Mouse (Mus musculus): ENCODE data around the gene Maip1. TPM values are rescaled to one million over a fixed set of nuclear protein-coding genes. Genes with fewer than 3 reads are reported as not detected.

The Maip1 gene
- total and polyA plus RNA-seq, 3 experiments: 6.4 to 11.2 (median 10.4) TPM

GRCm38 (mm10) chr1:57429786-57430483 lies 23.8 kb downstream of the Maip1 start:
- DNase-seq: peak; percentile 31 to 55
- peak overlapping the region; percentile 5; the same call in 1 of the 2 replicates for H3K4me3 ChIP-seq
- H3K9ac ChIP-seq (ENCODE audit: low read depth, low read length): peak overlapping the region; percentile 24
- no peaks in the 10 kb centered on the region for H3K27me3 ChIP-seq (ENCODE audit: control insufficient read depth, insufficient read depth, low read length)
- peaks cover 3% of the 10 kb centered on the region; the same call in 1 of the 2 replicates for H3K4me1 ChIP-seq (ENCODE audit: control insufficient read depth, insufficient read depth, low read length)
- TF ChIP-seq POLR2A (IDR thresholded peaks at IDR 0.05; ENCODE audit: insufficient read depth, low read depth, low read length) (no peak), CTCF (IDR thresholded peaks at IDR 0.05) (no peak), EP300 (IDR thresholded peaks at IDR 0.05; ENCODE audit: insufficient read depth, low read depth, low read length) (no peak)
- no peaks in the 10 kb centered on the region for H3K36me3 ChIP-seq (ENCODE audit: control insufficient read depth, insufficient read depth, low read length)
- 27% methylated on average over 12 of the region's 12 CpGs for WGBS
- intact Hi-C loops (cut with DNase I): loop anchor here (1.0 to 10.0 kb wide), 9 partner anchors 62 to 867 kb away; partner anchors contain the start of gene Aox3
- no peaks in the 10 kb centered on the region for H3K79me2 ChIP-seq (replicated peaks; ENCODE audit: control insufficient read depth, insufficient read depth, low read length)
- H3K27ac ChIP-seq: peak overlapping the region; percentile 43; the same call in 1 of the 2 replicates

- no peaks in the 10 kb centered on the region for H3K27me3 ChIP-seq (ENCODE audit: control insufficient read depth, insufficient read depth, low read length)
- peak in 1 of 2 experiments; percentile 42 for DNase-seq
- peak overlapping the region; percentile 36; the same call in 1 of the 2 replicates for H3K27ac ChIP-seq
- 60% methylated on average over 7 of the region's 7 CpGs for WGBS
- no peak for TF ChIP-seq POLR2A (IDR thresholded peaks at IDR 0.05; ENCODE audit: insufficient read depth, low read depth, low read length)
- no peak for TF ChIP-seq EP300 (IDR thresholded peaks at IDR 0.05; ENCODE audit: insufficient read depth, low read depth, low read length)
- no peak for TF ChIP-seq CTCF (IDR thresholded peaks at IDR 0.05)
- H3K9ac ChIP-seq (ENCODE audit: low read depth, low read length): no peak overlapping the region
- intact Hi-C loops (cut with DNase I): no loop called here
- no peak overlapping the region for H3K4me3 ChIP-seq
- H3K79me2 ChIP-seq (replicated peaks; ENCODE audit: control insufficient read depth, insufficient read depth, low read length): no peaks in the 10 kb centered on the region
- H3K4me1 ChIP-seq (ENCODE audit: control insufficient read depth, insufficient read depth, low read length): peaks cover 8% of the 10 kb centered on the region
- no peaks in the 10 kb centered on the region for H3K36me3 ChIP-seq (ENCODE audit: control insufficient read depth, insufficient read depth, low read length)
Observed at GRCm38 (mm10) chr1:57433141-57433540, 27.0 kb downstream of the Maip1 start.

GRCm38 (mm10) chr1:57436408-57436807 lies 30.3 kb downstream of the Maip1 start:
- Histone ChIP-seq H3K27me3 (ENCODE audit: control insufficient read depth, insufficient read depth, low read length) (no peaks in the 10 kb centered on the region), H3K27ac (peak overlapping the region; percentile 71), H3K4me1 (ENCODE audit: control insufficient read depth, insufficient read depth, low read length) (peaks cover 6% of the 10 kb centered on the region), H3K36me3 (ENCODE audit: control insufficient read depth, insufficient read depth, low read length) (no peaks in the 10 kb centered on the region), H3K4me3 (peak overlapping the region; percentile 47), H3K9ac (ENCODE audit: low read depth, low read length) (peak overlapping the region; percentile 66; the same call in 1 of the 2 replicates), H3K79me2 (replicated peaks; ENCODE audit: control insufficient read depth, insufficient read depth, low read length) (no peaks in the 10 kb centered on the region)
- 15% methylated on average over 9 of the region's 9 CpGs for WGBS
- TF ChIP-seq EP300 (IDR thresholded peaks at IDR 0.05; ENCODE audit: insufficient read depth, low read depth, low read length) (no peak), POLR2A (IDR thresholded peaks at IDR 0.05; ENCODE audit: insufficient read depth, low read depth, low read length) (peak; percentile 53; the same call in 1 of the 2 replicates)
- intact Hi-C loops (cut with DNase I): no loop called here
- DNase-seq: peak; percentile 70 to 71

GRCm38 (mm10) chr1:57436954-57437353 lies 30.8 kb downstream of the Maip1 start:
- H3K9ac ChIP-seq (ENCODE audit: low read depth, low read length): peak overlapping the region; percentile 66

GRCm38 (mm10) chr1:57439026-57439425 lies 32.9 kb downstream of the Maip1 start:
- DNase-seq: peak in 1 of 2 experiments; percentile 11
- intact Hi-C loops (cut with DNase I): no loop called here
- TF ChIP-seq CTCF (IDR thresholded peaks at IDR 0.05) (no peak), EP300 (IDR thresholded peaks at IDR 0.05; ENCODE audit: insufficient read depth, low read depth, low read length) (no peak), POLR2A (IDR thresholded peaks at IDR 0.05; ENCODE audit: insufficient read depth, low read depth, low read length) (no peak)
- 64% methylated on average over 6 of the region's 6 CpGs for WGBS
- Histone ChIP-seq H3K27me3 (ENCODE audit: control insufficient read depth, insufficient read depth, low read length) (no peaks in the 10 kb centered on the region), H3K4me1 (ENCODE audit: control insufficient read depth, insufficient read depth, low read length) (peaks cover 6% of the 10 kb centered on the region), H3K27ac (no peak overlapping the region; the same call in 1 of the 2 replicates), H3K4me3 (no peak overlapping the region), H3K36me3 (ENCODE audit: control insufficient read depth, insufficient read depth, low read length) (no peaks in the 10 kb centered on the region), H3K9ac (ENCODE audit: low read depth, low read length) (no peak overlapping the region), H3K79me2 (replicated peaks; ENCODE audit: control insufficient read depth, insufficient read depth, low read length) (no peaks in the 10 kb centered on the region)

More at GRCm38 (mm10) chr1:57436954-57437353, 30.8 kb downstream of the Maip1 start:
- DNase-seq: peak; percentile 38 to 39
- Histone ChIP-seq H3K4me3 (peak overlapping the region; percentile 47), H3K36me3 (ENCODE audit: control insufficient read depth, insufficient read depth, low read length) (no peaks in the 10 kb centered on the region), H3K27ac (peak overlapping the region; percentile 71), H3K27me3 (ENCODE audit: control insufficient read depth, insufficient read depth, low read length) (no peaks in the 10 kb centered on the region), H3K79me2 (replicated peaks; ENCODE audit: control insufficient read depth, insufficient read depth, low read length) (no peaks in the 10 kb centered on the region), H3K4me1 (ENCODE audit: control insufficient read depth, insufficient read depth, low read length) (peaks cover 6% of the 10 kb centered on the region)
- WGBS: 9% methylated on average over 9 of the region's 9 CpGs
- peak; percentile 64; the same call in 1 of the 2 replicates for TF ChIP-seq POLR2A (IDR thresholded peaks at IDR 0.05; ENCODE audit: insufficient read depth, low read depth, low read length)
- TF ChIP-seq CTCF (IDR thresholded peaks at IDR 0.05): no peak
- no peak for TF ChIP-seq EP300 (IDR thresholded peaks at IDR 0.05; ENCODE audit: insufficient read depth, low read depth, low read length)
- intact Hi-C loops (cut with DNase I): no loop called here

GRCm38 (mm10) chr1:57440771-57441170 lies 34.6 kb downstream of the Maip1 start:
- no peaks in the 10 kb centered on the region for H3K27me3 ChIP-seq (ENCODE audit: control insufficient read depth, insufficient read depth, low read length)
- DNase-seq: peak in 1 of 2 experiments; percentile 30
- intact Hi-C loops (cut with DNase I): no loop called here

More at GRCm38 (mm10) chr1:57440771-57441170, 34.6 kb downstream of the Maip1 start:
- no peak overlapping the region for H3K9ac ChIP-seq (ENCODE audit: low read depth, low read length)
- H3K4me1 ChIP-seq (ENCODE audit: control insufficient read depth, insufficient read depth, low read length): peaks cover 5% of the 10 kb centered on the region
- H3K36me3 ChIP-seq (ENCODE audit: control insufficient read depth, insufficient read depth, low read length): no peaks in the 10 kb centered on the region
- WGBS: 36% methylated on average over 4 of the region's 4 CpGs
- no peak overlapping the region for H3K4me3 ChIP-seq
- no peak overlapping the region for H3K27ac ChIP-seq
- no peak for TF ChIP-seq POLR2A (IDR thresholded peaks at IDR 0.05; ENCODE audit: insufficient read depth, low read depth, low read length)
- TF ChIP-seq EP300 (IDR thresholded peaks at IDR 0.05; ENCODE audit: insufficient read depth, low read depth, low read length): no peak
- TF ChIP-seq CTCF (IDR thresholded peaks at IDR 0.05): no peak
- H3K79me2 ChIP-seq (replicated peaks; ENCODE audit: control insufficient read depth, insufficient read depth, low read length): no peaks in the 10 kb centered on the region

Data from heart, adult 2 months (tissue).